Mouse (Mus musculus) right cerebral cortex, postnatal 25 days (tissue): Measurements from ENCODE around the gene Grem2.

Experiments
- DNase-seq: peaks from one replicate; pipeline ENCODE4 v3.0.0; 2022

Gene Grem2

DNA sequence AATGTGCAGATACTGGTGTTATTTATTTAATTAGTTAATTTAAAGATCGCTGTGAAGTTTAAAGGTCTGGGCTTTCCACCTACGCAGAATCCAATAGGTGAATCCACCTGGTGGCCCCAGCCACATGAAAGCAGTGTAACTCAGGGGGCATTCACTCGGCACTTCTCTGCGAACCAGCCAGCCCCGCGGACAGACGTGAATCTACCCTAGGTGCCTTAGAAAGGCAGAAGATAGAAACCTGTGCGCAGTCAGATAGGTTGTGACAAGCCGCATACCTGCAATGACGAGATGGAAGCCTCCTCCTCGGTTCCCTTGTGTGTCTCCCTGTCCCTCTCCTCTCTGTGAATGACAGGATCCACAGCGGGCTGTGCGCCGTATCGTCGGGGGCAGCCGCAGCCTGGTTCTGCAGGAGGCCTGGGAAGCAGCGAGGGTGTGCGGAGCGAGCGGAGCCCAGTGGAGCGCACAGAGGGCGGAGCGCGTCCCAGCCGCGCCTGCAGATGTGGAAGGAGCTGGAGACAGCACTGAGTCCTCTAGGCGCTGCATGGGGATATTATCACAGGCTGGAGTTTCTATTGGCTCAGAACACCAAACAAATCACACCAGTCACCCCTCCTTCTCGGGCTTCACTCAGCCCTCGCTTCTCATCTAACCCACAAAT is at the start of gene Grem2:
TSS of gene Grem2 (minus strand) at position 522 of the 658 bp plus-strand sequence.
- DNase-seq, result peak; percentile 76

DNA sequence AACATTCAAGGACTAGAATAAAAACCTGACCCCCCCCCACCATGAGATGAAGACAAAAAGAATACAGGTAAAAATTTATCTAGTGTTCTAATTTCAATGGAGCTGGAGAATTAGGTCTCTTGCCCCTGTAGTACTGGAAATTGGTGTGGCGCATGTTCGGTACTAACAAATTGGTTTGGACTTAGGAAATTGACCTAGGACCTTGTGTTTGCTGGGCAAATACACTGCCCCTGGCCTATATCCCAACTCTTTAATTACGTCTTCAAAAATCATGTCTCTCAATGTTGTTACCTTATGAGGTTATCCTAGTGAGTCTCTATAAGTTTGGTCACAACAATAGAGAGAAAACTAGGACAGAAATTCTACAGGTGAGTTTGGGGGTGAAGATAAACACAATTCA is 38.2 kb upstream of the Grem2 start:
- DNase-seq, result no peak

DNA sequence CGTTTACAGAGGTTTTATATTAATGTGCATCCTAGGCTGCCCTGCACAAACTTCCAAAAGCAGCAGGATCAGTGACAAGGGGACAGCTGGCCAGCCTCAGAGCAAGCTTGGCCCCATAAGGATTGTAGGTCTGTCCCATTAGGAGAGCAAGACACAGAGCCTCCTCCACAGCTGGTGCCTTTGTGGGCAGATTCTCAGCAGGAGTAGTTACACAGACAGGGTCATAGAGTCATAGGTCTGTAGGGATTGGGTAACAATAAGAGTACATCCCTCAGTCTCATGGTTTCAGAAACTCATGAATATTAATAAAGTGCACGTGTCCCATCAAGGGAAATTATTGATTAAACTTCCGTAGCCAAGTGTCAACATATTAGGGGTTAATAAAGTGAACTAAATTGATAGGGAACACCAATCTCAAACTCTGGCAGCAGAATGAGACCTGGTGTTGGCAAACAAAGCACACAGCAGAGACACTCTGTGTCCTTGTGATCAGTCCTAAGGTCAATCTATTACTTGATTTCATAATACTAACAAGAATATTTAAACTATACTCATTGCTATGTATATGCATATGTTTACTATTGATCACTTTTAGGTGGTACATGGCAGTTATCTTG is 9.5 kb upstream of the Grem2 start:
- DNase-seq, result no peak

DNA sequence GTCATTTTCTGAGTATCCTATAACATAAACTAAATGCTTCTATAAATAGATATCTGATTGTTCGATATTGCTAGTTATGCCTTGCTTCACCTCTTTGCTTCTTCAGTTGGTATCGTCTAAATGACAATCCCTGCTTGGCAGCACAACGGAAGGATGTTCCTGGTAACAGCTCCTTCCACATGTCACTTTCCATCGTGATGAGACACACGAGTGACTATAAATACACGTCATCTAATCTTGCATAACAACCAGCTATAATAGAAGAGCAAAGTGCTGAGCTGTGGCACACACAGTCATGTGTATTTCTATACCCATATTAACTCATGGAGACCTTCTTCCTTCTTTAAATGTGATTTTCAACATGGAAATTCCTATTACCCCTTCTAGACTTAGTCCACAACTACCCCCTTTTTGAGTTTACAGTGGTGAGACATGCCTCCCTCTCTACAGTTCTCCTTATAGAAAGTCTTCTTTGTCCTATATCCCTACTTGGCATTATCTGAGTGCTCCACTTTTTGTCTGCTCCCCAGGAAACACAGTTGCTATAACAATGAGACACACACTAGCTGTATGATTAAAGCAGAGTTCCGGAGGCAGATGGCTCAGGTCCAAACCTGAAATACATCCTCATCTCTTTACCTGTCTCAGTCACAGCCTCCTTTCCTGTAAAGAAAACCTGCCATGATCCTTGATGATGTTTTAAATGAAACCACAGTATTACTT is 8.0 kb upstream of the Grem2 start:
- DNase-seq, result no peak

- DNase-seq, result no peak
These were observed 2.7 kb downstream of the Grem2 start for GRCm38 (mm10) chr1:174918949-174919348.

DNA sequence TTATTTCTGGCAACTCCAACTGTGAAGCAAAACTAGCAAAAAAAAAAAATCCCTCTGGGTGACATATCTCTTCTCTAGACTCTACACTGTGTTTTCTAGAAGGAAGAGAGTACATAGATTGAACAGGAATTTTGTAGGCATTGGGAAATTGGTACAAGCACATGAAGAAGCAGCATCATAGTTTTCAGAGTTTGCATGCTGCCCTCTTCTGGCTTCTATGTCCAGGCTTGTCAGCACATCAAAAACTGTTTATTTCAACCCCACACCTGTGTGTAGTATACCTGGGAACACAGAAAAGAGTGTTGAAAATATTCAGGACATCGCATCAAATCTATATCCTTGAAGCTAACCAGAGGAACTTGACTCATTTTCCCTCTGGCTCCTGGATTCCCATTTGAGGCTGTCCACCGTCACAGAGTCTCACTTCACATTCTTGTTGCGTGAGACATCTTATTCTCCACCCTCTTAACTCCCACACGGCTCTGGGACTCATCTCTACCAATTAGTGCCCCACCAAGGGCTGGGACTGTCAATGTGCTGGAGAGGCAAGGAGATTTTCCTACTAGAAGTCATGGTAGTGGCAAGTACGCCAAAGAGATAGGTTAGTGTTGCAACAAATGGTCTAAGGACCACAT is 3.3 kb downstream of the Grem2 start:
- no peak for DNase-seq

- DNase-seq, result no peak
These were observed 11.8 kb downstream of the Grem2 start for GRCm38 (mm10) chr1:174909834-174910233.

DNA sequence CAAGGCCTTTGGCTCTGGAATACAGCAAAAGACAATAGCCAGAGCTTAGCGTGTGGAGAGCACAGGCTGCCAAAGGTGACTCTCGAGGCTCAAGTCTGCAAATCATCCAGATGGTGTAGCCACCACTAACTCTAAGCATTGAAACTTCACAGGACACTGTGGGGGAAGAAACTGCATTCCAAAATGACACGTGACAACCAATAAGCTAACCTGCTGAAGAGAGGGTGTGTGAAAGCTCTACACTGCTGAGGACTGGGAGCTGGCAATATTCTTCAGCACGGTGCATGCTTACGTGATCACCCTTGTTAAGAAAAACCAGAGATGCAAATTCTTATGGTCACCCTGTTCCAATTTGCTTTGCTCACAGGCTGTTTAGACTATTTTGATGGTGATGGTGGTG is 13.4 kb downstream of the Grem2 start:
- no peak for DNase-seq

GRCm38 (mm10) chr1:174907637-174908036 is 14.0 kb downstream of the Grem2 start:
- DNase-seq, result no peak

GRCm38 (mm10) chr1:174902755-174903154 is 18.9 kb downstream of the Grem2 start:
- DNase-seq, result no peak

DNA sequence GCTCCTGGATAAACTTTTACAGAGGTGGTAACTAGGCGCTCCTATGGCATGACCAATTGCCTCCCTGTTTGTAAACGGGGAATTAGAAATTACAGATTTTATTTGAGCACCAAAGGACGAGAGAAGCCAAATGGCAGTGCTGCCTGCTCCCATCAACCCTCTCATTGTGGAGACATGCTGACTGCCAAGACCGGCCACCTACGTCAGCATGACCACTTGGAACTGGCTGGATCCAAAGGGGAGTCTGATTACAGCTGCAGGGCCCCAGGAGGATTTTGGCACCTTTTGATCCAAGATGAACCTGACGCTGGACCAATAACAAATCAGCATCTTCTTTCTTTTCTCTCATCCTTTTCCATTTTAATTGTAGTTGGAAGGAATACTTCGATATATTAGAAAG is 29.1 kb downstream of the Grem2 start:
- DNase-seq, result no peak

- DNase-seq, result no peak
These were observed 32.8 kb downstream of the Grem2 start for GRCm38 (mm10) chr1:174888684-174889405.

GRCm38 (mm10) chr1:174888073-174888472 is 33.5 kb downstream of the Grem2 start:
- DNase-seq, result no peak

GRCm38 (mm10) chr1:174882496-174882895 is 39.1 kb downstream of the Grem2 start:
- no peak for DNase-seq

- DNase-seq, result no peak
These were observed 46.4 kb downstream of the Grem2 start for GRCm38 (mm10) chr1:174875173-174875572.

GRCm38 (mm10) chr1:174860407-174861118 is 61.1 kb downstream of the Grem2 start:
- no peak for DNase-seq

GRCm38 (mm10) chr1:174856188-174856587 is 65.4 kb downstream of the Grem2 start:
- no peak for DNase-seq

- no peak for DNase-seq
These were observed 76.8 kb downstream of the Grem2 start for GRCm38 (mm10) chr1:174844786-174845185.

GRCm38 (mm10) chr1:174836861-174837260 is 84.8 kb downstream of the Grem2 start:
- no peak for DNase-seq

DNA sequence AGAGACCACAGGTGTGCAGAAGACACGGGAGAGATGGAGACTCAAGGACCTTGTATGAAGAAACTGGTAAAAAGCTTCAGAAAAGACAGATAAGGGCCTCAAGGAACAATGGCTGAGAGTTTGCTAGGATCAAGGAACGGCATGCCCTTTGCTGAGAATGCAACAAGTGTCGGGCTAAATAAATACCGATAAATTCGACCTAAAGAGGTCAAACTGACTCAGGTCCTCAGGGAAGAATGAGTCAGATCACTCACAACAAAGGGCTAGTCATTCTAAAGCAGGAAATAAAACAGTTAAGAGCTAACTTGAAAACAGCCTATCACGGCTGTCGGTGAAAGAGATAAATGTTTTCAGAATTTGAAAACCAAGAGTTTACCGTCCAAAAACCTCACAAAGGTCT is 95.1 kb downstream of the Grem2 start:
- DNase-seq, result no peak

GRCm38 (mm10) chr1:174811846-174812245 is 109.8 kb downstream of the Grem2 start:
- no peak for DNase-seq

GRCm38 (mm10) chr1:174788617-174789016 is 133.0 kb downstream of the Grem2 start:
- no peak for DNase-seq
